Mouse (Mus musculus): ENCODE results near the gene Hadha. TPM values are rescaled to one million over a fixed set of nuclear protein-coding genes. Genes with fewer than 3 reads are reported as not detected.

Hadha gene
- total and polyA plus RNA-seq, 2 experiments from 2014 or later = 56.1 to 57.9 TPM

GRCm38 (mm10) chr5:30165234-30165946 lies 10.4 kb upstream of the Hadha start:
- ATAC-seq = no peak
- H3K9ac ChIP-seq = no peak overlapping the region
- no peaks in the 10 kb centered on the region for H3K4me1 ChIP-seq (ENCODE audit: insufficient read depth)
- H3K36me3 ChIP-seq (ENCODE audit: insufficient read depth) = peaks cover 38% of the 10 kb centered on the region
- 94% methylated on average over 5 of the region's 5 CpGs for WGBS
- TF ChIP-seq CTCF (IDR thresholded peaks at IDR 0.05; ENCODE audit: low read depth) = no peak
- no peak overlapping the region for H3K4me3 ChIP-seq (ENCODE audit: low read depth, low read length)
- H3K27me3 ChIP-seq (ENCODE audit: insufficient read depth, low read length) = no peaks in the 10 kb centered on the region
- H3K9me3 ChIP-seq (ENCODE audit: low read length) = no peaks in the 10 kb centered on the region
- no peak for DNase-seq
- no peak overlapping the region for H3K27ac ChIP-seq (ENCODE audit: low read depth, low read length)
- no peak overlapping the region for H3K4me2 ChIP-seq (ENCODE audit: low read depth)

- DNase-seq (no peak), ATAC-seq (no peak)
- Histone ChIP-seq H3K36me3 (ENCODE audit: insufficient read depth) (peaks cover 17% of the 10 kb centered on the region; the same call in 1 of the 2 replicates), H3K4me1 (ENCODE audit: insufficient read depth) (no peaks in the 10 kb centered on the region), H3K9ac (no peak overlapping the region), H3K27ac (ENCODE audit: low read depth, low read length) (no peak overlapping the region), H3K4me2 (ENCODE audit: low read depth) (no peak overlapping the region), H3K27me3 (ENCODE audit: insufficient read depth, low read length) (no peaks in the 10 kb centered on the region), H3K4me3 (ENCODE audit: low read depth, low read length) (no peak overlapping the region), H3K9me3 (ENCODE audit: low read length) (no peaks in the 10 kb centered on the region)
- 89% methylated on average over 6 of the region's 6 CpGs for WGBS
- TF ChIP-seq CTCF (IDR thresholded peaks at IDR 0.05; ENCODE audit: low read depth) = no peak
These were observed 7.4 kb upstream of the Hadha start for GRCm38 (mm10) chr5:30162339-30162738.

GRCm38 (mm10) chr5:30161836-30162235 lies 6.9 kb upstream of the Hadha start:
- H3K9ac ChIP-seq = no peak overlapping the region
- H3K9me3 ChIP-seq (ENCODE audit: low read length) = no peaks in the 10 kb centered on the region
- H3K27ac ChIP-seq (ENCODE audit: low read depth, low read length) = no peak overlapping the region
- no peaks in the 10 kb centered on the region for H3K27me3 ChIP-seq (ENCODE audit: insufficient read depth, low read length)
- 93% methylated on average over 1 of the region's 1 CpGs for WGBS
- H3K4me2 ChIP-seq (ENCODE audit: low read depth) = no peak overlapping the region
- H3K4me3 ChIP-seq (ENCODE audit: low read depth, low read length) = no peak overlapping the region
- peaks cover 16% of the 10 kb centered on the region; the same call in 1 of the 2 replicates for H3K36me3 ChIP-seq (ENCODE audit: insufficient read depth)
- ATAC-seq = no peak
- TF ChIP-seq CTCF (IDR thresholded peaks at IDR 0.05; ENCODE audit: low read depth) = no peak
- peaks cover 4% of the 10 kb centered on the region; the same call in 1 of the 2 replicates for H3K4me1 ChIP-seq (ENCODE audit: insufficient read depth)
- no peak for DNase-seq

- Histone ChIP-seq H3K4me2 (ENCODE audit: low read depth) (no peak overlapping the region), H3K27me3 (ENCODE audit: insufficient read depth, low read length) (no peaks in the 10 kb centered on the region), H3K9ac (no peak overlapping the region), H3K4me1 (ENCODE audit: insufficient read depth) (peaks cover 13% of the 10 kb centered on the region), H3K27ac (ENCODE audit: low read depth, low read length) (no peak overlapping the region), H3K36me3 (ENCODE audit: insufficient read depth) (no peaks in the 10 kb centered on the region), H3K9me3 (ENCODE audit: low read length) (no peaks in the 10 kb centered on the region), H3K4me3 (ENCODE audit: low read depth, low read length) (no peak overlapping the region)
- ATAC-seq (no peak), DNase-seq (no peak)
- no peak for TF ChIP-seq CTCF (IDR thresholded peaks at IDR 0.05; ENCODE audit: low read depth)
- WGBS = 87% methylated on average over 6 of the region's 6 CpGs
These were observed 4.6 kb upstream of the Hadha start for GRCm38 (mm10) chr5:30159601-30160000.

- H3K9ac ChIP-seq = peak overlapping the region; percentile 76
- no peak for DNase-seq
- 31% methylated on average over 13 of the region's 13 CpGs for whole genome bisulfite sequencing
- no peak for TF ChIP-seq CTCF (IDR thresholded peaks at IDR 0.05; ENCODE audit: low read depth)
- H3K36me3 ChIP-seq (ENCODE audit: insufficient read depth) = no peaks in the 10 kb centered on the region
- peaks cover 13% of the 10 kb centered on the region for H3K4me1 ChIP-seq (ENCODE audit: insufficient read depth)
- ATAC-seq = no peak; the same call in 1 of the 2 replicates
- peak overlapping the region; percentile 75 for H3K4me3 ChIP-seq (ENCODE audit: low read depth, low read length)
- H3K27me3 ChIP-seq (ENCODE audit: insufficient read depth, low read length) = no peaks in the 10 kb centered on the region
- no peaks in the 10 kb centered on the region for H3K9me3 ChIP-seq (ENCODE audit: low read length)
- peak overlapping the region; percentile 66 for H3K4me2 ChIP-seq (ENCODE audit: low read depth)
- peak overlapping the region; percentile 91 for H3K27ac ChIP-seq (ENCODE audit: low read depth, low read length)
These were observed 1.1 kb upstream of the Hadha start for GRCm38 (mm10) chr5:30155821-30156629.

GRCm38 (mm10) chr5:30155395-30155792 lies 432 bp upstream of the Hadha start:
- H3K4me1 ChIP-seq (ENCODE audit: insufficient read depth) = peaks cover 13% of the 10 kb centered on the region
- H3K9ac ChIP-seq = peak overlapping the region; percentile 76
- H3K27ac ChIP-seq (ENCODE audit: low read depth, low read length) = peak overlapping the region; percentile 91
- no peaks in the 10 kb centered on the region for H3K27me3 ChIP-seq (ENCODE audit: insufficient read depth, low read length)
- under 1% methylated on average over 31 of the region's 31 CpGs for WGBS
- DNase-seq (no peak), ATAC-seq (peak; percentile 75)
- H3K4me3 ChIP-seq (ENCODE audit: low read depth, low read length) = peak overlapping the region; percentile 75
- H3K9me3 ChIP-seq (ENCODE audit: low read length) = no peaks in the 10 kb centered on the region
- no peak for TF ChIP-seq CTCF (IDR thresholded peaks at IDR 0.05; ENCODE audit: low read depth)
- no peaks in the 10 kb centered on the region for H3K36me3 ChIP-seq (ENCODE audit: insufficient read depth)
- peak overlapping the region; percentile 66 for H3K4me2 ChIP-seq (ENCODE audit: low read depth)

- ATAC-seq (no peak), DNase-seq (peak; percentile 35)
- Histone ChIP-seq H3K4me2 (ENCODE audit: low read depth) (peak overlapping the region; percentile 66), H3K4me1 (ENCODE audit: insufficient read depth) (peaks cover 13% of the 10 kb centered on the region), H3K9ac (peak overlapping the region; percentile 76), H3K27me3 (ENCODE audit: insufficient read depth, low read length) (no peaks in the 10 kb centered on the region), H3K27ac (ENCODE audit: low read depth, low read length) (no peak overlapping the region), H3K9me3 (ENCODE audit: low read length) (no peaks in the 10 kb centered on the region), H3K4me3 (ENCODE audit: low read depth, low read length) (peak overlapping the region; percentile 75), H3K36me3 (ENCODE audit: insufficient read depth) (no peaks in the 10 kb centered on the region)
- WGBS = 15% methylated on average over 4 of the region's 4 CpGs
- TF ChIP-seq CTCF (IDR thresholded peaks at IDR 0.05; ENCODE audit: low read depth) = no peak
These were observed 949 bp downstream of the Hadha start for GRCm38 (mm10) chr5:30154013-30154412.

All from forebrain, postnatal 0 days (tissue).